Mouse (Mus musculus): ENCODE measurements around the gene Inava. TPM values are rescaled to one million over a fixed set of nuclear protein-coding genes. Genes with fewer than 3 reads are reported as not detected.

The Inava gene
- polyA plus RNA-seq (2012; rRNA removed), result 56.5 and 57.5 TPM in 2 replicates

DNA sequence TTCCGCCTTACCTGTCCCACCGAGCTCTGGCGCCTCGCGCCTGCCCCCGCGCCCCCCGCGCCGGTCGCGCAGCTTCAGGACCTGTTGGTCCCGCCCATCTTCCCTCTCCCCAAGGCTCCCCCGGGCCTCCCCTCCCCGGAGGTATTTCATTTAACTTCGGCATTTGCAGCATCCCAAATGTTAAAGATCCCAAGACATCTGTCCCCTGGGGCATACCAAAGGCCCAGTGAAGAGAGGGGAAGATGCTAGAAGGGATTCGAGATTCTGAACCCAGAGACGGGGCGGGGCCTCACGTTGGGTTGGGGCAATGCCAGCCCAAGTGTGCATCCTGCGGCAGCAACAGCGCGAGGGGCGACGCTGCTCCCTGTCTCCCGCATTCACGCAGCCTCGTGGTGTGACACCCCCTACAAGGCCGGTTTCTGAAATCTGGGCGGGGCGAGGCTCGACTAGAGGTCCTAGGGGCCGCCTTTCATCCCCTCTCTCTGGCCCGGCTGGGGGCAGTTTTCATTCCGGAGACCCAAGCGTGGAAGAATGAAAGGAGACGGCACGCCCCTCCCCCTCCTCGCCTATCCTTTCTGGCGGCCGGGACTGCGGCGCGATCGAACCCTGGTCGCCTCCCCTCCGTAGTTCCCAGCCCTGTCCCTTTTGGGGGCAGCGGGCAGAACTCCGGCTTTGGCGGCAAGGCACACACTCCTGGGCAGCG lies at the start of gene Inava:
Gene Inava, minus strand, starts transcription at position 373 of the 703 bp plus-strand sequence.
- WGBS, result 1% methylated on average over 51 of the region's 51 CpGs
- no peak for DNase-seq (ENCODE audit: low read depth, low spot score)

DNA sequence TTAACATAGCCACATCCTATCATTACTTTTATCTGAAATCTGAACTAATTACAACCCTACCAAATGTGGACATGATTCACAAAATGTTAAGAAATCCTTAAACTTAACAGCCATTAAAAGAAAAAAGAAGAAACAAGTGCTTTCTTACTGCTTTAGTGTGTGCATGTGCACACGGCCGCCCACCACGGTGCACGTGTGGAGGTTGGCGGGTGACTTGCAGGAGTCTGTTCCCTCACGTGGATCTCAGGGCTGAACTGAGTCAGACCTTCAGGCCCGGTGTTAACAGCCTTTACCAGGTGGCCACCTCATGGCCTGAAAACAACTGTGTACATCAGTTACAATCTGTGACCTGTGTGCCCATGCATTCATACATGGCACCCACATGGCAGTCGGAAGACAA lies 43.3 kb upstream of the Inava start:
- DNase-seq (ENCODE audit: low read depth, low spot score), result no peak
- 88% methylated on average over 8 of the region's 8 CpGs for WGBS

DNA sequence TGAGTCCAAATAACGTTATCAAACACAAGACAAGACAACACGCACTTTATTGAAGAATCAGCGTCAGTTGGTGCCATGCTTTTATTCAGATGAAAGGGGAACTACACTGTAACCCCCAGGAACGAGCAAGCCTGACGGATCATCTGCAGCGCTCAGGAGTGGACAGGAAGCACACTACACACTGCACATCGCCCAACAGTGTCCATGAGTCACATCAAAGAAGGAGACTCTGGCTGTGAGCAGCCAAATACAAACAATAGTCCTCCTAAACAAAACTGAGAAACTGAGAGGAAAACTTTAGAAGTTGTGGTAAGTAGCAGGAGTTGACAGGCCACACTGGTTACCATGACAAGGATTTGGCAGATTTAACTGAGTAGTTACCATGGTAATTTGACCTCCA lies 34.2 kb upstream of the Inava start:
- no peak for DNase-seq (ENCODE audit: low read depth, low spot score)
- 84% methylated on average over 7 of the region's 7 CpGs for WGBS

DNA sequence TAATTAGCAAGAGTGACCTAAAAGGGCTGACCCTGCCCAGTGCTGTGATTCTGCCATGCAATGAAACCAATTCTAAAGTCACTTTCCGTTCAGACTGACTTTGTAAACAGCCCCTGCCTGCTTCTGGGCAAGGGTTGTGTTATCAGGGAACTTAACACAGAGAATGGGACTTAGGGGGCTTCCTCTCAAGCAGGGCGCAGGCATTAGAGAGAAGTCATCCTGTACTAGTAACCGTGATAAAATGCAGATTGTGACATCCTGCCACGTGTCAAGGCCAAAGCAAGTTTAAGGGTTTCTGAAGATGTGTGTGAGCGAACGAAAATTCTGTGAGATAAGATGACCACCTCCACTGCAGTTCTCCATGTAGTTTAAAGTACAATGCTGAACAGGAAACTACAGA lies 32.1 kb upstream of the Inava start:
- WGBS, result 59% methylated on average over 6 of the region's 6 CpGs
- no peak for DNase-seq (ENCODE audit: low read depth, low spot score)

DNA sequence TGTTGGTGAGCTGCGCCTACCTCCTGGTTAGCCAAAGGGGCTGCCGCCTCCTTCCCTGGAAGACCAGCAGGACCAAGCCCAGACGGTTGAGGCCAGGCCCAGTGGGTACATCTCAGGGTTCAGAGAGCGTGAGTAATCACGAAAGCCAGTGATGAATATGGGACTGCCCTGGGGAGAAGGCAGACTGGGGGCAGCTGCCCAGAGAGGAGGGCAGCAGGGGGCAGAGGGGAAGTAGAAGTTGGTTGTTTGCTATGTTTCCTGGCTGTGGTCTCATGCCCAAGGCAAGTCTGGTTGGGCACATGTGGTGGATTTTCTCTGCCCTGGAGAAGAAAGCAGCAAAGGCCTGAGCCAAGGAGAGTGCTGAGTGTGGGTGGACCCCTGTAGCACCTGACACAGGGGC lies 29.3 kb upstream of the Inava start:
- 78% methylated on average over 5 of the region's 5 CpGs for WGBS

DNA sequence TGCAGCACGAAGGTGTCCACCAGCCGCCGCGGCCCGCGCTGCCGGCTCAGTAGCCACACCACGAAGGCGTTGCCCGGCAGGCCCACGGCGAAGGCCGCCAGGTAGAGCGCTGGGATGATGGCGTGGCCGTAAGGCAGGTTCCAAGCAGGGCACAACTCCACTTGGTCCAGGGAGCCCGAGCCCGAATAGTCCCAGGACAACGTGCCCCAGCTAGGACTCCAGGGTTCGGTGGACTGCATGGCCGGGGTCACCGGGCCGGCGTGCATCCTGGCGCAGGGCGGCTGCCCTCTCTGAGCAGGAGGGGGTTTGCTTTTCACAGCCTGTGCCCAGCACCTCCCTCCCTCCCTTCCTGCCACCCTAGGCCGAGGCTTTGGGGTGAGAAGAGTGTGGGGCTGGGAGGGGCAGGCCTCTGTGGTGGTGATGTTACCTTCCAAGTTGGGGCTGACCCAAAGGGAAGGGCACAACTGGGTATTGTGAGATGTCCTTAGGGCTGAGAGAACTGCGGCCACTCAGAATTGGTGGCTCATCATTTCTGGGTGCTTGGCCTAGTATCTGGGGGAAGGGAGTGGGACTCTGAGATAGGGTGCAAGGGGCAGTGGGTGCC lies 26.7 kb upstream of the Inava start, which contains the start of gene Gpr25:
Gene Gpr25, minus strand, starts transcription at position 239 of the 604 bp plus-strand sequence.
- WGBS, result 17% methylated on average over 28 of the region's 28 CpGs
- no peak for DNase-seq (ENCODE audit: low read depth, low spot score)

More for the DNA sequence above, 29.3 kb upstream of the Inava start:
- DNase-seq (ENCODE audit: low read depth, low spot score), result no peak

DNA sequence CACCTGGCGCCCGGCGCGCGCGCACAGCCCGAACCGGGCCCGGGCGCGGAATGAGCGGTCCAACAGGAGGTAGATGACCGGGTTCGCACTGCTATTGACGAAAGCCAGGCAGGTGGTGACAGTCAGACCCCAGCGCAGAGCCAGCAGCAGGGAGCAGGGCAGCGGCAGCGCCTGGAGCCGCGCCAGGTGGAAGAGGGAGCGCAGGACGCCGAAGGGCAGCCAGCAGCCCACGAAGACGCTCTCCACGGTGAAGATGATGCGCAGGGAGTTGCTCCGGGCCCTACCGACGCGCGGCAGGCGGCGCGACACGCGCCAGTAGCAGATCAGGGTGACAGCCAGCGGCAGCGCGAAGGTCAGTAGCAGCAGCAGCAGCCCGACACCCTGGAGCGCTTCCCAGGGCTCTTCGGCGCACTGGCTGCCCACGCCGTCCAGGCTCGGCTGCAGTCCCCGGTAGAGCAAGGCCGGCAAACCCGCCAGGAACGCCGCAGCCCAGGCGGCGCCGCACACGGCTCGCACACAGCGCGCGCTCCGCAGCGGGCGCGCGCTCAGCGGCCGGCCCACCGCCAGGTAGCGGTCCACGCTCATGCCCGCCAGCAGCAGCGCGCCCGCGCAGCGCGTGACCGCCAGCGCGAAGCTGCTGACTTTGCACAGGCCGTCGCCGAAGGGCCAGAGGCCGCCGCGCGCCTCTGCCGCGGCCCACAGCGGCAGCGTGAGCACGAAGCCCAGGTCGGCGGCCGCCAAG lies 26.0 kb upstream of the Inava start:
- WGBS, result under 1% methylated on average over 93 of the region's 95 CpGs
- DNase-seq (ENCODE audit: low read depth, low spot score), result no peak

DNA sequence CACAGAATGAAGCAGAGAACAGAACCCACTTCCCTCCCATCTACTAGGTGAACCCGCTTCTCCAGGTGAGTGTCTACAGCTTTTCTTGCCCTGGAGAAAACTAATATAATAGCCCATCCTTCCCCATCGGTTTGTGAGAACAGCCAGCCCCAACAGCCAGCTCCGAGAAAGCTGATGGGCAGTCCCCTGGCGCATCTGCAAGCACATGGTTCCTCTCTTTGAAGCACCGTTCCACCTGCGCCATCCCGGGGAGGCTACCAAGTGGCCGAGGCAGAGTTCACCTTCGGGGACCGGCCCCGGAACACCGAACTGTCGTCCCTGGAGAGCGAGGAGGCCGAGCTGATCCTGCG lies 25.5 kb upstream of the Inava start:
- WGBS, result 2% methylated on average over 16 of the region's 16 CpGs
- no peak for DNase-seq (ENCODE audit: low read depth, low spot score)

DNA sequence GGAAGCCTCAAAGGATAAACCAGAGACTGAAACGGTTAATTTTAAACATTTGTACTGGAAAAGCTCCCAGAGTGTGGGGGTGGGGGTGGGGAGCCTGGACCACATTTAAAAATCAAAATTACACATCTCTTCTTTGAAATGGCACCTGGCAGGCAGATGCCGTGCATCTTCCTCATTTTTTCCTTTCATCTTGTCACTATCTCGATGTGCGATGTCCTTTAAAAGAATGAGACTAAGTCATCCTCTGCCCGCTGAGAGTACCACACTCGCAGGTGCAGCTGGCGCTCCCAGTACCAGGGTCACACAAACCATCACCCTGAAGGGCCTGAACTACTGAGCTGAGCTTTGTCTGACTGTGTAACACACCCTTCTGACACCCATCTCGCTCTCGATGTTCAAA lies 24.4 kb upstream of the Inava start:
- DNase-seq (ENCODE audit: low read depth, low spot score), result no peak
- 62% methylated on average over 9 of the region's 9 CpGs for WGBS

DNA sequence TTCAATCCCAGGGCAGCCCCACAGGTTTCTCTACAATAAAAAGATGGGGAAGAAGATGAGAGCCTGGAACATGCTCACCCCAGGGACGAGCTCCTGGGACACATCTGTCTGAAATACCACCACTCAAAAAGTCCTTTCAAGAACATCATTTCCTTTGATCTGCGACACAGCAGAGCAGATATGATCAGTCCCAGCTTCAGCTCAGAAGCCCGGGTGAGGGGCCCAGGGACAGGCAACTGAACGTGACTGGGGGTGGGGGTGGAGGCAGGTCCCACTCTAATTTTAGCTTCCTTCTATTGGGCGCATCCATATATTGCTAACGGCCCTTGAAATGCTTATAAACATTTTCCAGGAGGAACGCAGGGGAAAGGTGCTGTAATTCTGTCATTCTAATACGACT lies 21.6 kb upstream of the Inava start:
- WGBS, result 63% methylated on average over 8 of the region's 8 CpGs
- no peak for DNase-seq (ENCODE audit: low read depth, low spot score)

DNA sequence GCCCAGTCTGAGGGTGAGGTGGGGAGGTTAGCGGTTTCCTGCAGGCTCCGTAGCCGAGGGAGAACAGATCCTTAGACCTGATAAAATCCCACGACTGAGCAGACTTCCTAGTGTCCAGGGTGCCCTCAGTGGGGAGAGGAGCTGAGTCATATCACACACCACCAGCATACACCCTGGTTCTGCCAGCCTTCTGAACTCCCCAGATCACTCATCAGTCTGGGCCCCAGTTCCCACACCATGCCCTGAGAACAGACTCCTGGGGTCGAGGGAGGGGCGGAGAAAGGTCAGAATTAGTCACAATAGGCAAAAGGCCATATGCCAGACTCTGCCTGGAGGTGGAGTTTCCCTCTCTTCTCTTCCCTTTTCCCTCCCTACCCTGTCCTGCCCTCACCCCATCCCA lies 21.1 kb upstream of the Inava start:
- 49% methylated on average over 6 of the region's 6 CpGs for WGBS
- no peak for DNase-seq (ENCODE audit: low read depth, low spot score)

DNA sequence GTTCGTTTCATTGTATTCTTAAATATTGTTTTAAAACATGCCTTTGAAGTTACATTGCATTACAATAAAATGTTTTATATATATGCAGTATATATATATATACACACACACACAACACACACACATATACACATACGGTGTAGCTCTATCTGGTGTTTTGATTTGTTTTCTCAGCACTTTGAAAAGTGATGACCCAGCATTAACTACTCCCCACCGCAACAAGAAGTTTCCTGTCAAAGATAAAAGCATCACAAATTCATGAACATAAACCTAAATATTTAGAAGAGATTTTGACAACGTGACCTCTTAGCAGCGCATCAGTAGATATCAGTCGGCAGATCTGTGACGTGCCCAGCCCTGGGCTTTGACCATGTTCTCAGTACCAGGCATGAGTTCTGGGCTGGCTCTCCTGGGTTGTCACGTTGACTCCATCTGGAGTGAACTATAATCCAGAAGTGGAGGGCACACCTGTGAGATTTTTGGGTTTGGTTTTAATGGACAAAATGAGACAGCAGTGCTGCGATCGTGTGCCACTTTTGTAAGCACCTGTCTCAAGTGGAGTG lies 20.5 kb upstream of the Inava start:
- no peak for DNase-seq (ENCODE audit: low read depth, low spot score)
- WGBS, result 73% methylated on average over 10 of the region's 10 CpGs

DNA sequence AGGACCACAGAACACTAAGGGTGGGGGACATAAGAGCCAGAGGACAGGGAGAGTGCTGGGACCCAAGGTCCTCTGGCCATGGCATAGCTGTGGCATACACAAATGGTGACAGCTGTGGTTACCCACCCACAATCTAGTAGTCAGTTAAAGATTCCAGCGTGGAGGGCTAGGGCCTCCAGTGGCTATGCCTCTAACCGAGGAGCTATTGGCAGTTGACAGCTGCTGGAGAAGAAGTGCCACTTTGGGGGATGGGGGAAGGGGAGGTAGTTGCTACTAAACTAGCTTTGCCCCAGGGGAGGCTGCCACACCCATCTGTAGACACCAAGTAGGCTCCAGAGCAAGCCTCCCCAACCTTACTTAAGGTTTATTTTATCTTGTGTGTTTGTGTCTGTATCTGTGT lies 19.4 kb upstream of the Inava start:
- WGBS, result 32% methylated on average over 2 of the region's 2 CpGs

DNA sequence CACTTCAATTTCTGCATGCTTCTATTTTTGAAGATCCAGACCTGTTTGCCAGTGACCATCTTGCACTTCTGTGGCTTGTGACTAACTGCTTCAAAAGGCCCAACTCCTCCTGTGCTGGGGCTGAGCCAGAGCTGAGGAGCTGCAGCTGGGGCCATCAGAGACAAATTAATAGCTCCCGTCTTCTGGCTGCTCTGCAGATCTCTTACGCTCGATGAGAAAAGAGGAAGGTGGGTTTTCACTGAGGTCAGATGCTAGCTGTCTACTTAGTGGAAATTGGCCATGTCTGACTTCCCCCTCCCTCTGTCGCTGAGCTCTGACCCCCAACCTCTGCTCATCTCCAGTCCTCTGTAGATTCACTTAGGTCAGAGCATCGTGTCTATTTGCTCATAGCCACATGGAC lies 15.6 kb upstream of the Inava start:
- 47% methylated on average over 5 of the region's 5 CpGs for WGBS
- no peak for DNase-seq (ENCODE audit: low read depth, low spot score)

More for the DNA sequence above, 19.4 kb upstream of the Inava start:
- no peak for DNase-seq (ENCODE audit: low read depth, low spot score)

DNA sequence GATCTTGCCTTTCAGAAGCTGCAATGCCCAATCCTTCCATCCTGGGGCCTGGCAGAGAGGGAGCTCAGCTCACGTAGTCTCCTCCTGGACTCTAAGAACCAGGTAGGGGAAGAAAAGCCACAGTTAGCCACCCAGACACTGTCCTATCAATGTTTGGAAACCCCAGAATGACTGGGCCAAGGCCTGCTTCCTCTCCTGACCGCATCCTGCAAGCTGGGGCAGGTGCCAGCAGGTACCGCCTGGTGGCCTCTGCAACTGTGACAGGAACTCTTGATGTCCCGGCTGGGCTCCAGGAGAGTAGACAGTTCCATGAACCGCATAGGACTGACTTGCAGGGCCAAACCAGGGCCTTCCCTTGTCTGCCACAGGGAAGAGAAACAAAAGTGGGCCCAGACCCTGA lies 13.3 kb upstream of the Inava start:
- 87% methylated on average over 5 of the region's 5 CpGs for WGBS
- no peak for DNase-seq (ENCODE audit: low read depth, low spot score)

DNA sequence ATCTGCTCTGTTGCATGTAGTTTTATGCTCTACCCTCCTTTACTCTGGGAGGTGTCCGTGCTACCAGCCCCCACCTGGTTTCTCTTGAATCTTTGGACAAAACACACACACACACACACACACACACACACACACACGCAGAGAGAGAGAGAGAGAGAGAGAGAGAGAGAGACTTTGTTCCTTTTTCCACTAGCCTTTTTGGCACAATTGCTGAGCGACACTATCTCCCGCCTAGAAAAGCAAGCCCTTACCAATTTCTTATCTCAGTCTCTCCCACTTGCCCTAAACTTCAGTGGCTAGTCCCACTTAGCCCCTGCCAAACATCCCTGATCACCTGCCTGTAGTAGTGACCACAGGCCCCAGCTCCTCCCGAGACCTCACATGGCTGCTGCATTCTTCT lies 10.4 kb upstream of the Inava start:
- no peak for DNase-seq (ENCODE audit: low read depth, low spot score)
- WGBS, result 79% methylated on average over 5 of the region's 5 CpGs

DNA sequence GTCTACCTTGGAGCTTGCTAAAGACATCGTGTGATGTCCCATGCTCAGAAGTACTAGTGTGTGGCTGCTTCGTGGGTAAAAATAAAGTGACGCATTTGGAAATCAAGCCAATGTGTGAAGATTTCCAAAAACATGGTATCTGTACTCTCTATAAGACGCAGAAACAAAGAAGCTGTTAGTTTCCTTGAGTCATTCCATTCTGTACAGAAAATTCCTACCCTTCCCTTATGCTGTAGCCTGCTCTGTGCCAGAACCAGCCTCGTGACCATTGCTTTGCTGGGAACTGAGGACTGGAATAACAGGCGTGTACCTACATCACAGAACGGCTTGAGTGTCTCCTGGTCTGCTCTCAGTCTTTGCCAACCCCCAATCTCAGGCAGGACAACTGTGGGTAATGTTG lies 7.7 kb upstream of the Inava start:
- DNase-seq (ENCODE audit: low read depth, low spot score), result no peak
- 92% methylated on average over 7 of the region's 7 CpGs for WGBS

DNA sequence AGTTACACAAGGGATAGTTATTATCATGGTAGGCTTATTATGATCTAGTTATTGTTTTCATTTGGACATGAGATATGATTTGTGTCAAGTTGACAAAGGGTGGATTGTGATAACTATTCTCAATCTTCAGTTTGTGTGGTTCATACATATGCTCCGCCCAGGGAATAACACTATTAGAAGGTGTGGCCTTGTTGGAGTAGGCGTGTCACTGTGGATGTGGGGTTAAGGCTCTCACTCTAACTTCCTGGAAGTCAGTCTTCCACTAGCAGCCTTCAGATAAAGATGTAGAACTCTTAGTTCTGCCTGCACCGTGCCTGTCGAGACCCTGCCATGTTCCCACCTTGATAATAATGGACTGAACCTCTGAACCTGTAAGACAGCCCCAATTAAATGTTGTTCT lies 4.4 kb upstream of the Inava start:
- no peak for DNase-seq (ENCODE audit: low read depth, low spot score)
- 51% methylated on average over 4 of the region's 4 CpGs for WGBS

DNA sequence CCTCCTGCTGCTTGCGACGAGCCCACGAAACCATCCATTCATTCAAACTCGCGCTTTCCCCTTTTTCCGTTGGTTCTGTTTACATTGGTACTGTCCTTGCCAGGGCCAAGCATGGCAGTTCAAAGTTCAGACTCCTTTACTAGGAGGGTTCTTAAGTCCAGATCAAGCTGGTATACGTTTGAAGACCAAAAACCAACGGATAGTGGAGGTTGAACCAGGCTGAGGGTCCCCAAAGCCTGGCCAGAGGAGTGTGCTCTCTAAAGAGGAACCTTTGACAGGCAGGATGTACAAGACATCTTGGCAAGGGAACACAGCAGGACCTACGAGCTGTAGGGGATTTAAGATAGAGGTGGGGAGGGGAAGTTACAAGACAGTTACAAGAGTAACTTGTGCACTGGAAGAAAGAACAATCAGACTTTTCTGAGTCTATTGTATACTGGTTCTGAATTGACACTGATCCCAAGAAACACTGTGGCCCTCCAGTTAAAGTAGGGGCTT lies 580 bp upstream of the Inava start:
- 3% methylated on average over 9 of the region's 9 CpGs for WGBS
- no peak for DNase-seq (ENCODE audit: low read depth, low spot score)

DNA sequence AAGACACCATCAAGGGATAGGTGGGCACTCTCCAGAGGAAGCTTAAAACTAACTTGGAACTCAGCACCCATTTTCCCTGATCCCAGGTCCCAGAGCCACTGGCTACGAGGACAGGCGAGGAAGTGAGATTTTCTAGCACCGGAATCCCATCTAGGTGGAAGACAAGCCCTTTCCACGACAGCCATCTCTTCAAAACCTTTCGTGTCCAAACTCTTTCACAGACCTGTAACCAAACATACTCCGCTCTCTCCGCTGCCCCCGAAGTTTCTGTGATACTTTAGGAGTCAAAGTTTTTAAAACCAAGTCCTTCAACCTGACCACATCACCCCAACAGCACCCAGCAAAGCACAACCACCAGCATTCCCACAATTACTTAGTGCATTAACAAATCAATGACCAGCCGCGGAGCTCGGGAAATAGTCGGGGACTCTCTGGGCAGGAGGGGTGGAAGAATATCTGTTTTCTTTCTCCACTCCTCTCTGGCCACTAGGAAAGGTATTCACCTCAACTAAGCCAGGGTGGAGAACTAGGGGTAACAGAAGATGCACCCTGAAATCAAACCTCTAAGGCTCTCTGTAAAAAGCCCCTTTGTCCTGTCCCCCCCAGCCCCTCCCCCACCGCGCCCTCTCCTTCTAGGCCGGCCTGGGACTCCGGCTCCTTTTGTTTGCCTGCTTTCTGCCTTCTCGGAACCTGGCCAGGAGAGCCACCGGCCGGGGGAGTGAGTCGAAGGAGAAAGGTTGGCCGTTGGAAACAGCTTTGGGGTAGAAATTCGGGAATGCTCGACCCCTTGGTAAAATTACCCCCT lies 876 bp downstream of the Inava start:
- 11% methylated on average over 23 of the region's 23 CpGs for WGBS
- DNase-seq (ENCODE audit: low read depth, low spot score), result no peak

Measured in large intestine, adult 2 months (tissue).